Mouse (Mus musculus): ENCODE data around the gene Cenpm.

DNA sequence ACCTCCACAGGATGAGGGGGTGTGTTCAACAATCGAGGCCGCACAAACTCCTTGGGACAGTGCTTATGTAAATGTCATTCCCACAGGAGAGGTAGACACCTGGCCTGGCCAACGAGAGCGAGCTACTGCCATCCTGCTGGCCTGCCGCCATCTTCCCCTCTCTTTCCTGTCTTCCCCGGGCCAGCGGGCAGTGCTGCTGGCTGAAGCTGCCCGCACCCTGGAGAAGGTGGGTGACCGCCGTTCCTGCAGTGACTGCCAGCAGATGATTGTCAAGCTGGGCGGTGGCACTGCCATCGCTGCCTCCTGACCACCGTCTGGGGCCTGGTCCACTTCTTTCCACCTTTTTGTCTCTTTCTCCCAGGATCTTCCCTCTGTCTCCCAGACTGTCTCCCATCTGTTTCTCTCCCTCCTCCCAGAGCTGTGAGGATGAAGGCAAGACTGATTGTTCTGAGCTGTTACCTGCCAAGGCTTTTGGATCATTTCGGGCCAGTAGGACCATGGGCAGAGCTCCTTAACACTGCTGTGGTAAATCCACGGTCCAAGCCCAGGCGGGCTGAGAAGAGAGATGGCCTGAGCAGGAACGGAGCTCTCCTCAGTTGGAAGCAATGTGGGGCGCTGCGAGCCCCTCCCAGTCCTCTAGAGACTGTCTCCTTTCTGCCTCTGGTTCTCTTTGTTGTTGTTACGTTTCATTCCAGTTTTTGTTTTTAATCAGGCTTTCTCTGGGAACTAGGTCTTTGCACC, 40.8 kb downstream of the Cenpm start:
- no peak for TF ChIP-seq CTCF (IDR thresholded peaks at IDR 0.05; ENCODE audit: low read depth, low read length)
- no peak for TF ChIP-seq GATA1 (IDR thresholded peaks at IDR 0.05; ENCODE audit: borderline replicate concordance, low read length)
- no peak for TF ChIP-seq GATA2 (IDR thresholded peaks at IDR 0.05; ENCODE audit: borderline replicate concordance, low read depth, low read length)
- no peak for TF ChIP-seq TAL1 (conservative IDR thresholded peaks at IDR 0.05; ENCODE audit: low read depth, low read length)

Data from G1E (cell line).